Mouse (Mus musculus): ENCODE data around the gene Spdye4b. TPM values are rescaled to one million over a fixed set of nuclear protein-coding genes. Genes with fewer than 3 reads are reported as not detected.
"Not testable (repeated sequence)": the region's sequence is repeated elsewhere in the genome, so short reads cannot be mapped to it uniquely, and the experiment has no call there.

The Spdye4b gene
- polyA plus RNA-seq (2015; fragmentation: Nextera tagmentation; extraction: Ambion mirVana) = not detected in 2 replicates

DNA sequence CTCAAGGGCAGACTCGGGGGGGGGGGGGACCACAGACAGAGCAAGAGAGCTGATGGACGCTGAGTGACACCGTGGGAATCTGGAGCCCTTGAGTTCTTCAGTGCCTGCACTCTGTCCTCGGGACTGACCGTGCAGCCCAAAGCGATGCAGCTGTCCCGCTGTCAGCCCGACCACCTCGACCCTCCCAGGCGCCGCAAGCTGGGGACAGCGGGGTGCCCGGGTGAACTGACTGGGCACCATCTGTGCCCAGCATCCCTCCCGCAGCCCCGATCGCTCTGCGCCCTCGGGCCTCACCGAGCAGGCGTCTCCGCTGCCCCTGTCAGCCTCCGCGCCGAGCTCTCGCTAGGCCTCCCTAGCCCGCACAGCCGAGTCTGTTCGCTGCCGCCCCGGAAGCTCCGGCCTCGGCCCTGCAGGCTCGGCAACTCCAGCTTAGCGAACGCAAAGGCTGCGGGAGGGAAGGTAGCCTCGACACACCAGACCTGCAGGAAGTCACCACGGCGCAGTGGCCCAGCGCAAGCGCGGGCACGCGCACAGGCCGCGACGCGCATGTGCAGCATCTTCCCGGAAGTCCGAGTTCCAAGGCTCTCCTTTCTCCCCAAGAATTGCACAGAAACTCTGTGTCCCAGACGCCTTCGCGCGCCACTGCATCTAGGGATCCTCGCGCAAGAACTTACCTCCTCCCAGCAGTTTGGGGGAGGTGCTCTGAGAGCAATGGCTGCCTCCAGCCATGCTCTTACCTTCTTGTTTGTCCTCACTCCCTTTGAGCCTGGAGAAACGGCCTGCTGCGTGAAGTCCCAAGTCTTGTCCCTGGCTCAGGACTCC lies at the start of gene Spdye4b, which contains the start of gene Rbak:
TSS of gene Spdye4b (plus strand) at position 763 of the 822 bp plus-strand sequence.
TSS of gene Rbak (minus strand) at position 521 of the 822 bp plus-strand sequence.
- Histone ChIP-seq H3K9ac (peak within 1 kb of the TSS; percentile 96), H3K9me3 (replicated peaks) (0 out of 2 replicates have a peak, but pooled peaks cover 6% of the 10 kb centered on the region), H3K4me2 (peak within 1 kb of the TSS; percentile 89), H3K27ac (peak within 1 kb of the TSS; percentile 90), H3K4me3 (peak within 1 kb of the TSS; percentile 94), H3K4me1 (peaks cover 14% of the 10 kb centered on the region), H3K27me3 (peaks cover 3% of the 10 kb centered on the region; the same call in 1 of the 2 replicates), H3K36me3 (ENCODE audit: poor library complexity, severe bottlenecking) (peaks cover 31% of the 10 kb centered on the region)
- ATAC-seq = peak; percentile 98
- under 1% methylated on average over 57 of the region's 58 CpGs for WGBS

- no peak overlapping the region for H3K4me2 ChIP-seq
- 86% methylated on average over 13 of the region's 13 CpGs for WGBS
- no peaks in the 10 kb centered on the region; the same call in 1 of the 2 replicates for H3K9me3 ChIP-seq (replicated peaks)
- H3K4me3 ChIP-seq = no peak overlapping the region
- H3K9ac ChIP-seq = no peak overlapping the region
- ATAC-seq = no peak
- no peak overlapping the region for H3K27ac ChIP-seq
- H3K27me3 ChIP-seq = no peaks in the 10 kb centered on the region
- no peaks in the 10 kb centered on the region for H3K36me3 ChIP-seq (ENCODE audit: poor library complexity, severe bottlenecking)
- no peaks in the 10 kb centered on the region for H3K4me1 ChIP-seq
These were observed 47.8 kb upstream of the Spdye4b start for GRCm38 (mm10) chr5:143132935-143133514.

- H3K27ac ChIP-seq; H3K4me1 ChIP-seq; H3K27me3 ChIP-seq; ATAC-seq; H3K4me2 ChIP-seq; H3K9ac ChIP-seq; H3K9me3 ChIP-seq (replicated peaks); H3K4me3 ChIP-seq; H3K36me3 ChIP-seq (ENCODE audit: poor library complexity, severe bottlenecking): not testable (repeated sequence)
- WGBS = 84% methylated on average over 4 of the region's 6 CpGs
These were observed 46.4 kb upstream of the Spdye4b start for GRCm38 (mm10) chr5:143134216-143135010.

DNA sequence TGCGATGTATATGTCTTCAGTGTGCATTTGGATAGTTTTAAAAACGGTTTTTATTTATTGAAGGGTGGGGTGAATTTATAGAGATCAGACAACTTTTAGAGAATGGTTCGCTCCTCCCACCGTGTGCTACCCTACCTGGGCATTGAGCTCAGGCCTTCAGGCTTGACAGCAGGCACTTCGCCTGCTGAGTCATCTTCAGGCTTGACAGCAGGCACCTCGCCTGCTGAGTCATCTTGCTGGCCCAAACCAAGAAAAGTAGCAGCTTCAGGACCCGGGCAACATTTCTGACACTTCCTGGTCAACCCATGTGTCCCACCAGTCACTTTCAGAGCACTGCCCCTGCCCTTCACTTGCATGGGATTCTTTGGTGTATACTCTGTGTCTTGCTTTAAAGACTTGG lies 45.8 kb upstream of the Spdye4b start:
- no peaks in the 10 kb centered on the region for H3K4me1 ChIP-seq
- H3K9ac ChIP-seq = no peak overlapping the region
- H3K27ac ChIP-seq = no peak overlapping the region
- no peak for ATAC-seq
- H3K9me3 ChIP-seq (replicated peaks) = no peaks in the 10 kb centered on the region
- H3K4me3 ChIP-seq = no peak overlapping the region
- H3K4me2 ChIP-seq = no peak overlapping the region
- WGBS = 93% methylated on average over 7 of the region's 7 CpGs
- H3K36me3 ChIP-seq (ENCODE audit: poor library complexity, severe bottlenecking) = no peaks in the 10 kb centered on the region
- no peaks in the 10 kb centered on the region for H3K27me3 ChIP-seq

DNA sequence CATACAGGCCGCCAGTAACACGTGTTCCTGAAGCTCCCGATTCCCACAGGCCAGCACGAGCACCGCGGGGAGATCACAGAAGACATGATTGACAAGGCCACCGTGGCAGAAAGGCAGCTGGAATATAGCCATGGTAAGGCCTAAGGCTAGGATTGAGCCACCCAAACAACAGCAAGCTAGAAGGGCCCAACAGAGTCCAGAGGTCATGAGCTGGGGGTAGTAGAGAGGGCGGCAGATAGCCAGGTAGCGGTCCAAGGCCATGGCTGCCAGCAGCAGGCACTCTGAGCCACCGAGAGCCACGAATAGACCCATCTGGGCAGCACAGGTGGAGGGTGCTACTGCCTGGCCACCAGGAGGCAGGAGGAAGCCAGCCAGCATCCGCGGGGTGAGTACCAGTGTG lies 43.2 kb upstream of the Spdye4b start:
- no peak overlapping the region for H3K4me3 ChIP-seq
- no peaks in the 10 kb centered on the region for H3K9me3 ChIP-seq (replicated peaks)
- 90% methylated on average over 13 of the region's 13 CpGs for WGBS
- no peak overlapping the region for H3K27ac ChIP-seq
- H3K36me3 ChIP-seq (ENCODE audit: poor library complexity, severe bottlenecking) = no peaks in the 10 kb centered on the region
- H3K4me1 ChIP-seq = no peaks in the 10 kb centered on the region
- H3K27me3 ChIP-seq = no peaks in the 10 kb centered on the region
- H3K9ac ChIP-seq = no peak overlapping the region
- ATAC-seq = no peak
- H3K4me2 ChIP-seq = no peak overlapping the region

DNA sequence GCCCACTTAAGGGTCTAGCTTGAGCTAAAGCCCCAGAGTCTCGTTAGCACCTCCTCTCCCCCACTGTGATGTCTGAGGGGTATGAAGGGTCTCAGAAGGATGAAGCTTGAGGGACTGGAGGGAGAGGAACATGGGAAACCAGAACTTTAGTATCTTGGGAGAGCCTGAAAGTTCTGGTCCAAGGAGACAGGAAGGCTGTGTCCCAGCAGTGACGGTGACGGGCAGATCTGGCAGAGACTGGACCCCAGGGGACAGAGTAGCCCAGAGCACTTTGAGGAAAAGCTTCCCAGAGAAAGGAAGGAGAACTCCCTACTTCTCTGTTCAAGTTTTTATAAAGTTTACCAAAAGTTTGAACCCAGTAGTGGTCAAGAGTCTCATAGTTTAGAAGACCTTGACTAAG lies 33.3 kb upstream of the Spdye4b start, which contains the start of gene Olfr718-ps1:
TSS of gene Olfr718-ps1 (minus strand) at position 101 of the 400 bp plus-strand sequence.
- Histone ChIP-seq H3K4me3 (no peak within 1 kb of the TSS), H3K9ac (no peak within 1 kb of the TSS), H3K36me3 (ENCODE audit: poor library complexity, severe bottlenecking) (no peaks in the 10 kb centered on the region), H3K4me2 (no peak within 1 kb of the TSS), H3K27ac (no peak within 1 kb of the TSS), H3K4me1 (no peaks in the 10 kb centered on the region), H3K9me3 (replicated peaks) (peaks cover 12% of the 10 kb centered on the region), H3K27me3 (no peaks in the 10 kb centered on the region)
- 75% methylated on average over 3 of the region's 3 CpGs for WGBS
- ATAC-seq = no peak

- no peaks in the 10 kb centered on the region for H3K27me3 ChIP-seq
- H3K9me3 ChIP-seq (replicated peaks) = peaks cover 12% of the 10 kb centered on the region
- H3K27ac ChIP-seq = no peak overlapping the region
- H3K4me2 ChIP-seq = no peak overlapping the region
- ATAC-seq = no peak
- no peak overlapping the region for H3K9ac ChIP-seq
- no peak overlapping the region for H3K4me3 ChIP-seq
- WGBS = 93% methylated on average over 5 of the region's 5 CpGs
- no peaks in the 10 kb centered on the region for H3K36me3 ChIP-seq (ENCODE audit: poor library complexity, severe bottlenecking)
- no peaks in the 10 kb centered on the region for H3K4me1 ChIP-seq
These were observed 32.2 kb upstream of the Spdye4b start for GRCm38 (mm10) chr5:143148661-143149060.

DNA sequence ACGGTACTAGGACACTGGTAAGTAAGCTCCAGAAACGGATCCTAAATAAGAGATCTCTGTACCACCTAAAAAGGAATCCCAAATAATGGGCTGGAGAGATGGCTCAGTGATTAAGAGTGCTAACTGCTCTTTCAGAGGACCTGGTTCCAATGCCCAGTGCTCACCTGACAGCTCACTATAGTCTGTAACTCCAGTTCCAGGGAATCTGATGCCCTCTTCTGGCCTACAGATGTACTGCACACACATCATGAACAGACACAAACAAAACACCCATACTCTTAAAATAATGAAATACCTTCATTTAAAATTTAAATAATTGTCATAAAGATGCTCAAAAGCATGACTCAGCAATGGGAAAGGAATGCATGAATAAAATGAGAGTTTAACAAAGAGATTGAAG lies 31.3 kb upstream of the Spdye4b start:
- 93% methylated on average over 2 of the region's 2 CpGs for WGBS
- no peaks in the 10 kb centered on the region for H3K36me3 ChIP-seq (ENCODE audit: poor library complexity, severe bottlenecking)
- H3K27me3 ChIP-seq = 0 out of 2 replicates have a peak, but pooled peaks cover 1% of the 10 kb centered on the region
- peaks cover 12% of the 10 kb centered on the region for H3K9me3 ChIP-seq (replicated peaks)
- H3K9ac ChIP-seq = no peak overlapping the region
- H3K4me1 ChIP-seq = no peaks in the 10 kb centered on the region
- H3K4me2 ChIP-seq = no peak overlapping the region
- H3K4me3 ChIP-seq = no peak overlapping the region
- no peak overlapping the region for H3K27ac ChIP-seq
- no peak for ATAC-seq

DNA sequence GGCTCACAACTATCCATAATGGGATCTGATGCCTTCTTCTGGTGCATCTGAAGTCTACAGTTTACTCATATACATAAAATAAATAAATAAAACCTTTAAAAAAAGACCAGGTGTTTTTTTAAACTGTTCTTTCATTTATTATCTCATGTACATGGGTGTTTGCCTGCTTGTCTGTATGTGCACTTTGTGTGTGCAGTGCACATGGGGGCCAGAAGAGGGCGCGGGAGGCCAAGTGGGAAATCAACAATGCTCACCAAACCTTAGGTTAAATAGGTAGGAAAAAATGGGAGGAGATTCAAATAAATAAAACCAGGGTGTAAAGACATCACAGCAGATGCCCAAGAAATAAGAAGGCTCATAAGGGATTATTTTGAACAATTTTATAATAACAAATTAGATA lies 30.8 kb upstream of the Spdye4b start:
- Histone ChIP-seq H3K4me1 (no peaks in the 10 kb centered on the region), H3K4me2 (no peak overlapping the region), H3K27ac (no peak overlapping the region), H3K27me3 (0 out of 2 replicates have a peak, but pooled peaks cover 5% of the 10 kb centered on the region), H3K4me3 (no peak overlapping the region), H3K9ac (no peak overlapping the region), H3K36me3 (ENCODE audit: poor library complexity, severe bottlenecking) (no peaks in the 10 kb centered on the region), H3K9me3 (replicated peaks) (peaks cover 12% of the 10 kb centered on the region)
- no peak for ATAC-seq
- WGBS = 89% methylated on average over 2 of the region's 2 CpGs

DNA sequence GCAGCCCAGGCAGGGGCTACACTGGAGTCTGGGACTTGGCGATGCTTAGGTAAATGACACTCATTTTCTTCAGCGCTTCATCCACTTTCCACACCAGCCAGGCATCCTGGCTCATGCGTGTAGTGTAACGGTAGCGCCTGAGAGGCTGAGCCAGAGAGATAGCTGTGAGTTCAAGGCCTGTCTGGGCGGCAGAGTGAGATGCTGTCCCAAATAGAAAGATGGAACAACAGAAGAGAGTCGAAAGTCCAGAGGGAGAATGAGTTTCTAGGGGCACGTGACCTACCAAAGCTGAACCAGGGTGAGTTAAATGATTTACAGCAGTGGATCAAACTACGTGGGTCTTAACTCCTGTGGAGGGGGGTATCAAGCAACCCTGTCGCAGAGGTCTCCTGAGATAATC lies 27.1 kb upstream of the Spdye4b start:
- Histone ChIP-seq H3K4me1 (no peaks in the 10 kb centered on the region), H3K4me3 (no peak overlapping the region), H3K27ac (no peak overlapping the region), H3K36me3 (ENCODE audit: poor library complexity, severe bottlenecking) (no peaks in the 10 kb centered on the region), H3K4me2 (no peak overlapping the region), H3K9me3 (replicated peaks) (peaks cover 12% of the 10 kb centered on the region), H3K9ac (no peak overlapping the region), H3K27me3 (peaks cover 42% of the 10 kb centered on the region)
- WGBS = 94% methylated on average over 10 of the region's 10 CpGs
- no peak for ATAC-seq

DNA sequence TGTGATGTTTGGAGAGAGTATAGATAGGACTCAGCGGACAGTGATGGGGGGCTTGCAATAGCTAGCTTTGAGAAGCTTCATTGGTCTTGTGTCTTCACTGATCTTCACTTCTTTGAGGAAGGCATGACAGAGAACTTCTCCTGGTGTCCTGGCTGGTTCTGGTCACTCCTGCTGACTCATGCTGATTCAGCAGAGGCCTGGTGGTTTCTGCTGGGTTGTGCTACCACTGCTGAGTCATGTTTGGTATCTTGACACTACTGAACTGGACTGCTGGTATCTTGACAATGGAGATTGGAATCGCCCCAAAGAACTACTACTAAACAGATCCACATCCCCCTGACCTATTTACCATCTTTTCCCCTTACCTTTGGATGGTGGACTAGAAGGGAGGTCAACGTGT lies 25.3 kb upstream of the Spdye4b start:
- no peaks in the 10 kb centered on the region for H3K4me1 ChIP-seq
- peaks cover 11% of the 10 kb centered on the region for H3K9me3 ChIP-seq (replicated peaks)
- H3K27me3 ChIP-seq = peaks cover 54% of the 10 kb centered on the region
- no peak overlapping the region for H3K4me2 ChIP-seq
- no peak for ATAC-seq
- H3K4me3 ChIP-seq = no peak overlapping the region
- no peak overlapping the region for H3K9ac ChIP-seq
- no peaks in the 10 kb centered on the region for H3K36me3 ChIP-seq (ENCODE audit: poor library complexity, severe bottlenecking)
- 91% methylated on average over 3 of the region's 3 CpGs for WGBS
- no peak overlapping the region for H3K27ac ChIP-seq

Data from forebrain, embryonic 13.5 days (tissue).